Mouse (Mus musculus) adrenal gland, postnatal 10 days (tissue): ENCODE results near the gene Akt1. TPM values are rescaled to one million over a fixed set of nuclear protein-coding genes. Genes with fewer than 3 reads are reported as not detected.
A peak's percentile ranks its signal among the peaks of the same experiment; 100 is the strongest.

Experiments
- DNase-seq: peaks from one replicate; pipeline ENCODE4 v3.0.0; 2021; ENCODE audit warnings: mixed read lengths
- total RNA-seq, 2 experiments: library from RNA; stranded (reverse); gene quantifications; 2 replicates each; pipeline ENCODE4 v1.2.3; 2021

Akt1 gene
- total RNA-seq, 2 experiments from 2014 or later = 210 to 252 TPM

- peak; percentile 79 for DNase-seq
Observed at GRCm38 (mm10) chr12:112628928-112629721, 45.6 kb downstream of the Akt1 start.

GRCm38 (mm10) chr12:112628197-112628596 is 46.5 kb downstream of the Akt1 start:
- DNase-seq = no peak

- no peak for DNase-seq
Observed at GRCm38 (mm10) chr12:112627097-112627881, 47.4 kb downstream of the Akt1 start.

- DNase-seq = no peak
Observed at GRCm38 (mm10) chr12:112626455-112626854, 48.2 kb downstream of the Akt1 start.

- no peak for DNase-seq
Observed at GRCm38 (mm10) chr12:112625700-112626099, 49.0 kb downstream of the Akt1 start.

GRCm38 (mm10) chr12:112623742-112624141 is 50.9 kb downstream of the Akt1 start:
- DNase-seq = peak; percentile 82

- no peak for DNase-seq
Observed at GRCm38 (mm10) chr12:112621900-112622299, 52.8 kb downstream of the Akt1 start.

- DNase-seq = no peak
Observed at GRCm38 (mm10) chr12:112620354-112621061, 54.2 kb downstream of the Akt1 start.

GRCm38 (mm10) chr12:112619686-112620353 is 54.9 kb downstream of the Akt1 start, which contains the start of gene Adssl1:
Gene Adssl1, plus strand, starts transcription at chr12:112620045.
- DNase-seq = peak; percentile 84

- DNase-seq = peak; percentile 26
Observed at GRCm38 (mm10) chr12:112618981-112619685, 55.6 kb downstream of the Akt1 start.

- DNase-seq = peak; percentile 80
Observed at GRCm38 (mm10) chr12:112617898-112618380, 56.7 kb downstream of the Akt1 start.

- no peak for DNase-seq
Observed at GRCm38 (mm10) chr12:112617184-112617583, 57.5 kb downstream of the Akt1 start.

GRCm38 (mm10) chr12:112616668-112617067 is 58.0 kb downstream of the Akt1 start:
- no peak for DNase-seq

DNA sequence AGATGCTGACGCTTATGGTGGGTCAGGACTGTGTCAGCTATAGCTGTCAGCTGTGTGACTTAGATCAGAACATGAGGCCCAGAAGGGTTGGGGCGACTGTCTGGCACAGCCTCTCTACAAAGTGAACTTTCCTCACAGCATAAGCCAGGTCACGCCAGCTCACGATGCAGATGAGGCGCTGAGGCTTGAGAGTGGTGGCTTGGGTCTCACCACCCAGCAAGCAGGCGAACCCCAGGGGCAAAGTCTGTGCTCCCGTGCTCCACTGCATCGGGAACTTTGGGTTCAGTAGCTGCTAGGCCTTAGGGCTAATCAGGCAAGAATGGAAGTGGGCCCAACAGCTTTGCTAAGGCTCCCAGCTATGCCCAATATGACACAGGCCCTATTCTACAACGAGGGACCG is 65.7 kb downstream of the Akt1 start:
- no peak for DNase-seq

- DNase-seq = peak; percentile 42
Observed at GRCm38 (mm10) chr12:112606998-112607397, 67.7 kb downstream of the Akt1 start.

- peak; percentile 93 for DNase-seq
Observed at GRCm38 (mm10) chr12:112605766-112606165, 68.9 kb downstream of the Akt1 start.

GRCm38 (mm10) chr12:112604709-112605649 is 69.7 kb downstream of the Akt1 start:
- DNase-seq = peak; percentile 61

DNA sequence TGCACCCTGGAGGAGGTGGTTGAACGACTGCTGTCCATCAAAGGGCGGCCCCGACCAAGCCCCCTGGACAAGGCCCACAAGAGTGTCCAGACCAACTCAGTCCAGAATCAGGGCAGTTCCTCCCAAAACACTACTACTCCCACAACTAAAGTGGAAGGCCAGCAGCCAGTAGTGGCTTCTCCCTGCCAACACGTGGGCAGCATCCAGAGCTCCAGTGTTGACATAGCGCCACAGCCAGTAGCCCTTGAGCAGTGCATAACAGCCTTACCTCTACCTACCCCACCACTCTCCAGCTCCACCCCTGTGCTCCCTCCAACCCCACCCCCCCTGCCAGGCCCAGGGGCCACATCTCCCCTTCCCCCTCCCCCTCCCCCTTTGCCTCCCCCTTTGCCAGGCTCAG is 70.7 kb downstream of the Akt1 start:
- peak; percentile 52 for DNase-seq
